Mouse (Mus musculus): ENCODE results near the gene Dct. TPM values are rescaled to one million over a fixed set of nuclear protein-coding genes. Genes with fewer than 3 reads are reported as not detected.

The Dct gene
- polyA plus RNA-seq, 1 experiment from 2014 or later = 6.1 TPM

- Histone ChIP-seq H3K9me3 (ENCODE audit: control insufficient read depth) (no peaks in the 10 kb centered on the region), H3K4me1 (replicated peaks; ENCODE audit: control insufficient read depth, insufficient read depth, low read length) (no peaks in the 10 kb centered on the region; the same call in 1 of the 2 replicates), H3K4me3 (ENCODE audit: low read depth, low read length) (peak overlapping the region; percentile 86), H3K27ac (ENCODE audit: low read depth, low read length) (peak overlapping the region; percentile 88), H3K9ac (ENCODE audit: low read depth, low read length) (peak overlapping the region; percentile 65), H3K4me2 (replicated peaks; ENCODE audit: low read depth) (peak overlapping the region; percentile 81), H3K27me3 (replicated peaks; ENCODE audit: control insufficient read depth, insufficient read depth, low read length) (no peaks in the 10 kb centered on the region), H3K36me3 (ENCODE audit: control insufficient read depth, insufficient read depth) (no peaks in the 10 kb centered on the region)
- TF ChIP-seq CTCF (IDR thresholded peaks at IDR 0.05; ENCODE audit: low read depth) = no peak
- 9% methylated on average over 22 of the region's 22 CpGs for WGBS
- ATAC-seq = peak; percentile 63
Measured at GRCm38 (mm10) chr14:118088437-118089207, 36.6 kb upstream of the Dct start.

- no peak for ATAC-seq
- H3K4me1 ChIP-seq (replicated peaks; ENCODE audit: control insufficient read depth, insufficient read depth, low read length) = no peaks in the 10 kb centered on the region; the same call in 1 of the 2 replicates
- H3K9ac ChIP-seq (ENCODE audit: low read depth, low read length) = no peak overlapping the region
- no peak overlapping the region for H3K4me3 ChIP-seq (ENCODE audit: low read depth, low read length)
- no peaks in the 10 kb centered on the region for H3K27me3 ChIP-seq (replicated peaks; ENCODE audit: control insufficient read depth, insufficient read depth, low read length)
- WGBS = 39% methylated on average over 5 of the region's 5 CpGs
- H3K9me3 ChIP-seq (ENCODE audit: control insufficient read depth) = no peaks in the 10 kb centered on the region
- TF ChIP-seq CTCF (IDR thresholded peaks at IDR 0.05; ENCODE audit: low read depth) = no peak
- no peak overlapping the region for H3K4me2 ChIP-seq (replicated peaks; ENCODE audit: low read depth)
- H3K27ac ChIP-seq (ENCODE audit: low read depth, low read length) = no peak overlapping the region
- no peaks in the 10 kb centered on the region for H3K36me3 ChIP-seq (ENCODE audit: control insufficient read depth, insufficient read depth)
Measured at GRCm38 (mm10) chr14:118086271-118087035, 34.4 kb upstream of the Dct start.

- no peaks in the 10 kb centered on the region for H3K27me3 ChIP-seq (replicated peaks; ENCODE audit: control insufficient read depth, insufficient read depth, low read length)
- no peak for ATAC-seq
- H3K9me3 ChIP-seq (ENCODE audit: control insufficient read depth) = no peaks in the 10 kb centered on the region
- TF ChIP-seq CTCF (IDR thresholded peaks at IDR 0.05; ENCODE audit: low read depth) = no peak
- H3K4me2 ChIP-seq (replicated peaks; ENCODE audit: low read depth) = no peak overlapping the region
- no peak overlapping the region for H3K27ac ChIP-seq (ENCODE audit: low read depth, low read length)
- H3K9ac ChIP-seq (ENCODE audit: low read depth, low read length) = no peak overlapping the region
- no peaks in the 10 kb centered on the region for H3K36me3 ChIP-seq (ENCODE audit: control insufficient read depth, insufficient read depth)
- no peaks in the 10 kb centered on the region for H3K4me1 ChIP-seq (replicated peaks; ENCODE audit: control insufficient read depth, insufficient read depth, low read length)
- 89% methylated on average over 6 of the region's 6 CpGs for WGBS
- H3K4me3 ChIP-seq (ENCODE audit: low read depth, low read length) = no peak overlapping the region
Measured at GRCm38 (mm10) chr14:118083851-118084250, 31.8 kb upstream of the Dct start.

- no peaks in the 10 kb centered on the region for H3K4me1 ChIP-seq (replicated peaks; ENCODE audit: control insufficient read depth, insufficient read depth, low read length)
- no peak overlapping the region for H3K27ac ChIP-seq (ENCODE audit: low read depth, low read length)
- no peaks in the 10 kb centered on the region for H3K27me3 ChIP-seq (replicated peaks; ENCODE audit: control insufficient read depth, insufficient read depth, low read length)
- no peaks in the 10 kb centered on the region for H3K36me3 ChIP-seq (ENCODE audit: control insufficient read depth, insufficient read depth)
- WGBS = 57% methylated on average over 11 of the region's 11 CpGs
- TF ChIP-seq CTCF (IDR thresholded peaks at IDR 0.05; ENCODE audit: low read depth) = no peak
- no peak for ATAC-seq
- H3K4me3 ChIP-seq (ENCODE audit: low read depth, low read length) = no peak overlapping the region
- no peak overlapping the region for H3K4me2 ChIP-seq (replicated peaks; ENCODE audit: low read depth)
- H3K9me3 ChIP-seq (ENCODE audit: control insufficient read depth) = no peaks in the 10 kb centered on the region
- no peak overlapping the region for H3K9ac ChIP-seq (ENCODE audit: low read depth, low read length)
Measured at GRCm38 (mm10) chr14:118080606-118081005, 28.6 kb upstream of the Dct start.

GRCm38 (mm10) chr14:118070100-118070499 lies 18.1 kb upstream of the Dct start:
- WGBS = 58% methylated on average over 12 of the region's 12 CpGs
- ATAC-seq = no peak
- H3K27ac ChIP-seq (ENCODE audit: low read depth, low read length) = peak overlapping the region; percentile 35; the same call in 1 of the 2 replicates

GRCm38 (mm10) chr14:118069439-118070079 lies 17.5 kb upstream of the Dct start:
- Histone ChIP-seq H3K9ac (ENCODE audit: low read depth, low read length) (no peak overlapping the region), H3K27ac (ENCODE audit: low read depth, low read length) (peak overlapping the region; percentile 21; the same call in 1 of the 2 replicates), H3K9me3 (ENCODE audit: control insufficient read depth) (no peaks in the 10 kb centered on the region), H3K4me3 (ENCODE audit: low read depth, low read length) (no peak overlapping the region), H3K4me2 (replicated peaks; ENCODE audit: low read depth) (no peak overlapping the region), H3K36me3 (ENCODE audit: control insufficient read depth, insufficient read depth) (no peaks in the 10 kb centered on the region), H3K27me3 (replicated peaks; ENCODE audit: control insufficient read depth, insufficient read depth, low read length) (no peaks in the 10 kb centered on the region), H3K4me1 (replicated peaks; ENCODE audit: control insufficient read depth, insufficient read depth, low read length) (no peaks in the 10 kb centered on the region)
- no peak for TF ChIP-seq CTCF (IDR thresholded peaks at IDR 0.05; ENCODE audit: low read depth)
- no peak for ATAC-seq
- WGBS = 67% methylated on average over 12 of the region's 12 CpGs

More at GRCm38 (mm10) chr14:118070100-118070499, 18.1 kb upstream of the Dct start:
- peak; percentile 40 for TF ChIP-seq CTCF (IDR thresholded peaks at IDR 0.05; ENCODE audit: low read depth)
- Histone ChIP-seq H3K4me3 (ENCODE audit: low read depth, low read length) (no peak overlapping the region), H3K27me3 (replicated peaks; ENCODE audit: control insufficient read depth, insufficient read depth, low read length) (no peaks in the 10 kb centered on the region), H3K9ac (ENCODE audit: low read depth, low read length) (no peak overlapping the region), H3K4me2 (replicated peaks; ENCODE audit: low read depth) (no peak overlapping the region), H3K36me3 (ENCODE audit: control insufficient read depth, insufficient read depth) (no peaks in the 10 kb centered on the region), H3K9me3 (ENCODE audit: control insufficient read depth) (no peaks in the 10 kb centered on the region), H3K4me1 (replicated peaks; ENCODE audit: control insufficient read depth, insufficient read depth, low read length) (no peaks in the 10 kb centered on the region)
